Mouse (Mus musculus): Measurements from ENCODE around the gene Cnmd. TPM values are rescaled to one million over a fixed set of nuclear protein-coding genes. Genes with fewer than 3 reads are reported as not detected.

Gene Cnmd
- polyA plus RNA-seq (2012; rRNA removed) = 61.5 and 73.4 TPM in 2 replicates

DNA sequence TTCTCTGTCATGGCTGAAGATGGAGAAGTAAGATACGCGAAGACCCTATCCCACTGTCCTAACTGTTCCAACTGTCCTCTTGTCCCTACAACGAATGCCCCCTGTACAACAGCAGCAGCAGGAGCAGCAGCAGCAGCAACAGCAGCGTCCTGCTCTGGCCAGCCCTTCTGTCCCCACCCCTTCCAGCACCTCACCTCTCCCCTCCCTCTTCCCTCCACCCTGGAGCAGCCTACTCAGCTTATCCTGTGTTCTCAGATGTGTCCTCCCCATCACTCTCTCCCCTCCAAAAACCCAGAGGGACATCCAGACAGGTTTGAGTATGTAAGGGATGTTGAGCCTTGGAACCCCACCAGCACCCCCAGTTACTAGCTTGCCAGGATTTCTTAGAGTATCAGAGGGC, at the start of gene Cnmd:
Gene Cnmd (minus strand): TSS at position 170 of the 400 bp plus-strand sequence.

Other genes with a start within 250 kb of the Cnmd start
- 9.0 and 12.3 TPM in 2 replicates for gene Kbtbd7, start 235.7 kb downstream of the Cnmd start, polyA plus RNA-seq (2012; rRNA removed)
- 2.1 and 2.9 TPM in 2 replicates for gene Kbtbd6, start 210.3 kb downstream of the Cnmd start, polyA plus RNA-seq (2012; rRNA removed)
- gene Elf1, start 181.0 kb downstream of the Cnmd start, polyA plus RNA-seq (2012; rRNA removed) = 12.5 and 13.4 TPM in 2 replicates
- 3.9 and 4.5 TPM in 2 replicates for gene Wbp4, start 180.7 kb downstream of the Cnmd start, polyA plus RNA-seq (2012; rRNA removed)
- gene Sugt1, start 74.5 kb downstream of the Cnmd start, polyA plus RNA-seq (2012; rRNA removed) = 4.1 and 4.6 TPM in 2 replicates
- 1.4 and 1.7 TPM in 2 replicates for gene Pcdh8, start 109.1 kb upstream of the Cnmd start, polyA plus RNA-seq (2012; rRNA removed)

Measured in ovary, adult 2 months (tissue).